Mouse (Mus musculus) embryonic fibroblast, embryonic 13.5 days (primary cell): ENCODE measurements around the gene Sympk.

Experiments
- CTCF ChIP-seq: IDR thresholded peaks from 2 replicates; pipeline ENCODE4 v1.5.1; 2011; ENCODE audit warnings: mild to moderate bottlenecking, control low read depth, low read length, moderate library complexity, borderline replicate concordance; ENCODE audit not compliant: insufficient read depth
- POLR2A ChIP-seq: IDR thresholded peaks from 2 replicates; pipeline ENCODE4 v1.6.1; 2011; ENCODE audit warnings: low read depth, mild to moderate bottlenecking, control low read depth, low read length, moderate library complexity

DNA sequence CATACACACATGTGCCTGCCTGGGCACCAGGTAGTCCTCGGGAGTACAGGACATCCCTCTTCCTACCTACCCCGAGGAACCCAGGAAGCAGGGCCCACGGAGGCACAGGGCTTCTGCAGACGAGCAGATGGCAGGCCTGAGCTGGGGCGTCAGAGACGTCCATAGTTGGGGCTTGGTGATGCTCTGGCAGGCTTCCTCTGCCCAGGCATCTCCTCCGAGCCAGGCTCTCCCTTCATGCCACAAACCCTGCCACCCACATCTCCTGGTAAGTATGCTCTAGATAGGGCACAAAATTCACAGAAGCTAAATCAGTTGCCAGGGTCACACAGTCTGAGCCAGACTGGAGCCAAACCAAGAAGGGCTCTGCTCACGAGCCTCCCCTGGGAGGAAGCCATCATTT lies 26.0 kb downstream of the Sympk start:
- no peak for TF ChIP-seq CTCF
- no peak for TF ChIP-seq POLR2A
